Mouse (Mus musculus): Measurements from ENCODE around the gene Adam10.

DNA sequence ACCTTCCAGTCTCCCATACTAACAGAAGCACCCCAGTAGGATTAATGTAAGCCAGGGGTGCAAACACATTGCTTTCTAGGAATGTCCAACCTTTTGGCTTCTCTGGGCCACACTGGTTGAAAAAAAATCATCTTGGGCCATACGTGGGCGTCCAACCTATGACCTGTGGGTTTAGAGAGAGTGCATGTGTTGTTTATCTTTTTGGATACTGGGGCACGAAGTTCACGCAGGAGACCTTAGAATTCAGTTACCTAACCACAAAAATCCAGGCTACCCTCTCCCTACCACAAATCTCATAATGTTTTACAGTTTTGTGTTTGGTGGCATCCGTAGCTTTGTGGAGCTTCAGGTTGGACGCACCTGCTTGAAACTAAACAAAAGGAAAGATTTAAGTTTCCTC, 149.1 kb downstream of the Adam10 start:
- TF ChIP-seq EP300 (IDR thresholded peaks at IDR 0.05) = no peak
- TF ChIP-seq CTCF (IDR thresholded peaks at IDR 0.05) = no peak
